In genomic region chr3:130757117-130757852, GRCm38 (mm10) we compare ENCODE assay signal across 17 mouse cellular contexts. TPM values are rescaled to one million over a fixed set of nuclear protein-coding genes. Genes with fewer than 3 reads are reported as not detected.
A peak's percentile ranks its signal among the peaks of the same experiment; 100 is the strongest.
DNase-seq lines count a peak whose midpoint lies in the region; ATAC-seq lines count a peak whose summit lies in the region.
"Had no signal": no experiment of that assay in that cellular context is flagged by ENCODE, and none has a peak within 500 bp of the region (broad histone marks: within the 10 kb centered on the region; RNA-seq: fewer than 3 reads in every experiment).

No protein-coding gene starts in this region.

- H3K4me3 ChIP-seq in hindbrain, embryonic 10.5 days = no peak overlapping the region
- no peak overlapping the region for H3K4me3 ChIP-seq in hindbrain, embryonic 16.5 days (ENCODE audit: low read length)
- H3K4me3 ChIP-seq in forebrain, embryonic 11.5 days (ENCODE audit: low read depth, low read length) = no peak overlapping the region
- no peak overlapping the region for H3K4me3 ChIP-seq in midbrain, embryonic 11.5 days (ENCODE audit: low read depth, low read length)
- H3K4me3 ChIP-seq: erythroblast, embryonic 14.5 days; left cerebral cortex, adult 2 months had no signal

- peak overlapping the region; percentile 56; the same call in 1 of the 2 replicates for H3K27ac ChIP-seq in hindbrain, embryonic 10.5 days
- no peak overlapping the region for H3K27ac ChIP-seq in hindbrain, embryonic 16.5 days (ENCODE audit: low read depth, low read length)
- peak overlapping the region; percentile 47; the same call in 1 of the 2 replicates for H3K27ac ChIP-seq in forebrain, embryonic 11.5 days (ENCODE audit: low read depth, low read length)
- peak overlapping the region; percentile 4 for H3K27ac ChIP-seq in midbrain, embryonic 11.5 days (ENCODE audit: low read depth, low read length)
- H3K27ac ChIP-seq: left cerebral cortex, adult 2 months; macrophage had no signal

- intact Hi-C loops in left cerebral cortex, postnatal 10 days (cut with DNase I) = no loop called here

- no peak overlapping the region; the same call in 1 of the 2 replicates for H3K4me2 ChIP-seq in hindbrain, embryonic 16.5 days (ENCODE audit: low read length)
- peak overlapping the region; percentile 26; the same call in 1 of the 2 replicates for H3K4me2 ChIP-seq in forebrain, embryonic 11.5 days (ENCODE audit: low read depth, low read length, severe bottlenecking)
- no peak overlapping the region for H3K4me2 ChIP-seq in midbrain, embryonic 11.5 days

- DNase-seq in hindbrain, embryonic 10.5 days (ENCODE audit: low spot score) = no peak
- peak; percentile 57 for DNase-seq in 3T3-L1 (ENCODE audit: low read depth, low spot score)
- DNase-seq in forebrain, embryonic 11.5 days (ENCODE audit: low spot score) = peak; percentile 71
- peak; percentile 88 for DNase-seq in midbrain, embryonic 11.5 days (ENCODE audit: low spot score, missing footprints)
- no peak for DNase-seq in ovary, postnatal 14 days (ENCODE audit: low spot score)
- DNase-seq in right cerebral cortex, adult 2 months (ENCODE audit: low spot score in 2 of 2) = no peak
- no peak for DNase-seq in left cerebral cortex, postnatal 10 days (ENCODE audit: extremely low spot score in 1 of 2, low spot score in 2 of 2)
- DNase-seq: adrenal gland, adult 8-10 months; cerebellum, adult 9-11 months; embryo, embryonic 11 days; kidney, adult 8-10 months; lung, adult 2 months; thymus, adult 2 months had no signal

- H3K27me3 ChIP-seq in hindbrain, embryonic 10.5 days (ENCODE audit: insufficient read depth, poor library complexity, severe bottlenecking) = no peaks in the 10 kb centered on the region
- H3K27me3 ChIP-seq in hindbrain, embryonic 16.5 days (replicated peaks; ENCODE audit: control insufficient read depth, insufficient read depth, low read length) = no peaks in the 10 kb centered on the region
- H3K27me3 ChIP-seq in forebrain, embryonic 11.5 days (ENCODE audit: control insufficient read depth, insufficient read depth, low read length) = no peaks in the 10 kb centered on the region
- H3K27me3 ChIP-seq in midbrain, embryonic 11.5 days (ENCODE audit: control insufficient read depth, insufficient read depth, low read length) = no peaks in the 10 kb centered on the region

- peaks cover 17% of the 10 kb centered on the region; the same call in 1 of the 2 replicates for H3K4me1 ChIP-seq in hindbrain, embryonic 10.5 days (replicated peaks)
- H3K4me1 ChIP-seq in hindbrain, embryonic 16.5 days (ENCODE audit: control insufficient read depth, insufficient read depth, low read depth, low read length) = peaks cover 4% of the 10 kb centered on the region; the same call in 1 of the 2 replicates
- H3K4me1 ChIP-seq in forebrain, embryonic 11.5 days (replicated peaks; ENCODE audit: control insufficient read depth, insufficient read depth, low read length) = peaks cover 3% of the 10 kb centered on the region; the same call in 1 of the 2 replicates
- H3K4me1 ChIP-seq in midbrain, embryonic 11.5 days (ENCODE audit: control insufficient read depth, insufficient read depth, low read length) = peaks cover 13% of the 10 kb centered on the region

- H3K9me3 ChIP-seq in hindbrain, embryonic 10.5 days = no peaks in the 10 kb centered on the region
- no peaks in the 10 kb centered on the region; the same call in 1 of the 2 replicates for H3K9me3 ChIP-seq in hindbrain, embryonic 16.5 days (ENCODE audit: control insufficient read depth, low read length)
- no peaks in the 10 kb centered on the region for H3K9me3 ChIP-seq in forebrain, embryonic 11.5 days (ENCODE audit: control insufficient read depth, low read length)
- no peaks in the 10 kb centered on the region for H3K9me3 ChIP-seq in midbrain, embryonic 11.5 days (ENCODE audit: control insufficient read depth, low read length)

- 89% methylated on average over 8 of the region's 8 CpGs for WGBS in hindbrain, embryonic 10.5 days
- WGBS in hindbrain, embryonic 16.5 days = 68% methylated on average over 8 of the region's 8 CpGs
- whole genome bisulfite sequencing in forebrain, embryonic 11.5 days = 65% methylated on average over 8 of the region's 8 CpGs
- 88% methylated on average over 8 of the region's 8 CpGs for WGBS in midbrain, embryonic 11.5 days

- no peak; the same call in 1 of the 2 replicates for ATAC-seq in hindbrain, embryonic 16.5 days
- peak; percentile 57 for ATAC-seq in forebrain, embryonic 11.5 days (replicated peaks; ENCODE audit: low FRiP score)
- peak; percentile 55; the same call in 1 of the 2 replicates for ATAC-seq in midbrain, embryonic 11.5 days (ENCODE audit: low FRiP score)

- no peaks in the 10 kb centered on the region for H3K36me3 ChIP-seq in hindbrain, embryonic 10.5 days
- H3K36me3 ChIP-seq in hindbrain, embryonic 16.5 days (ENCODE audit: control insufficient read depth, insufficient read depth, low read length) = no peaks in the 10 kb centered on the region
- no peaks in the 10 kb centered on the region for H3K36me3 ChIP-seq in forebrain, embryonic 11.5 days (ENCODE audit: control insufficient read depth, insufficient read depth, low read length)
- H3K36me3 ChIP-seq in midbrain, embryonic 11.5 days (ENCODE audit: control insufficient read depth, insufficient read depth, low read length) = no peaks in the 10 kb centered on the region

- no peak overlapping the region for H3K9ac ChIP-seq in hindbrain, embryonic 16.5 days (ENCODE audit: low read depth, low read length)
- no peak overlapping the region for H3K9ac ChIP-seq in forebrain, embryonic 11.5 days (ENCODE audit: low read length)
- H3K9ac ChIP-seq in midbrain, embryonic 11.5 days (ENCODE audit: low read length) = no peak overlapping the region

RNA-seq across cellular contexts. Expression of gene Rpl34, which starts 27.1 kb away (rescaled TPM):
- 772 and 890 TPM in 2 replicates for polyA plus RNA-seq in hindbrain, embryonic 10.5 days (2016; fragmentation: Nextera tagmentation; extraction: Ambion mirVana)
- polyA plus RNA-seq in hindbrain, embryonic 16.5 days (2015; fragmentation: Nextera tagmentation; extraction: Ambion mirVana) = 445 and 448 TPM in 2 replicates
- 687 and 743 TPM in 2 replicates for polyA plus RNA-seq in forebrain, embryonic 11.5 days (2014; fragmentation: Nextera tagmentation; extraction: Ambion mirVana)
- 646 and 740 TPM in 2 replicates for polyA plus RNA-seq in midbrain, embryonic 11.5 days (2014; fragmentation: Nextera tagmentation; extraction: Ambion mirVana)
- 100 to 1,000 TPM; 368 to 394 TPM for total RNA-seq in left cerebral cortex, postnatal 10 days (2021)

RNA-seq across cellular contexts. Expression of gene Ostc, which starts 48.0 kb away (rescaled TPM):
- 311 and 318 TPM in 2 replicates for polyA plus RNA-seq in hindbrain, embryonic 10.5 days (2016; fragmentation: Nextera tagmentation; extraction: Ambion mirVana)
- polyA plus RNA-seq in hindbrain, embryonic 16.5 days (2015; fragmentation: Nextera tagmentation; extraction: Ambion mirVana) = 202 and 205 TPM in 2 replicates
- polyA plus RNA-seq in forebrain, embryonic 11.5 days (2014; fragmentation: Nextera tagmentation; extraction: Ambion mirVana) = 300 and 308 TPM in 2 replicates
- polyA plus RNA-seq in midbrain, embryonic 11.5 days (2014; fragmentation: Nextera tagmentation; extraction: Ambion mirVana) = 323 and 331 TPM in 2 replicates
- total RNA-seq in left cerebral cortex, postnatal 10 days (2021) = 10 to 100 TPM; 70.3 to 75.6 TPM

Comparison
In these comparisons a context has a peak if more than half of its experiments do, and no peak if none do; other contexts are left out.
1. DNase-seq: peak in 3T3-L1 (single experiment), forebrain, embryonic 11.5 days (single experiment) and midbrain, embryonic 11.5 days (single experiment); none in hindbrain, embryonic 10.5 days (single experiment), ovary, postnatal 14 days (single experiment), right cerebral cortex, adult 2 months (0 of 2) and left cerebral cortex, postnatal 10 days (0 of 2).